Mouse (Mus musculus) C3H10T1/2 (cell line): Measurements from ENCODE around the gene Arhgap15. TPM values are rescaled to one million over a fixed set of nuclear protein-coding genes. Genes with fewer than 3 reads are reported as not detected.

Experiments
- polyA plus RNA-seq, 2 experiments: library from polyadenylated mRNA; unstranded; fragments of >200 nt; fragmentation: generic; extraction: Trizol; gene quantifications; one replicate each; pipeline ENCODE4 v1.2.1; 2012; ENCODE audit warnings: missing spikeins in 2 of 2

Arhgap15 gene
- polyA plus RNA-seq = under 1 TPM in 1 of 2 experiments, not detected in 1; 0.12 TPM

GRCm38 (mm10) chr2:43748287-43748983, at the start of gene Arhgap15:
Arhgap15 (plus strand) TSS chr2:43748824.

Other genes with a start within 250 kb of the Arhgap15 start
- gene Kynu, start 193.5 kb upstream of the Arhgap15 start, polyA plus RNA-seq = not detected